Mouse (Mus musculus): ENCODE measurements at regions not wholly inside any gene's neighbourhood (a gene's known extent, or its start where the extent isn't known, plus 50 kb on each side); places are given as distances from the start of the nearest gene placed in this dataset.

- H3K4me1 ChIP-seq (ENCODE audit: insufficient read depth): no peaks in the 10 kb centered on the region
- H3K4me2 ChIP-seq (ENCODE audit: low read depth, low read length): no peak overlapping the region
- DNase-seq (no peak), ATAC-seq (no peak)
- H3K9ac ChIP-seq (replicated peaks): no peak overlapping the region
- no peak overlapping the region for H3K4me3 ChIP-seq (ENCODE audit: low read depth, low read length)
- no peaks in the 10 kb centered on the region for H3K9me3 ChIP-seq (ENCODE audit: low read length)
- 91% methylated on average over 2 of the region's 2 CpGs for WGBS (ENCODE audit: insufficient replicate concordance)
- TF ChIP-seq EP300 (IDR thresholded peaks at IDR 0.05; ENCODE audit: low read depth) (no peak), CTCF (IDR thresholded peaks at IDR 0.05; ENCODE audit: low read depth) (no peak)
- H3K27me3 ChIP-seq (ENCODE audit: insufficient read depth, low read length): no peaks in the 10 kb centered on the region
- H3K36me3 ChIP-seq (replicated peaks; ENCODE audit: insufficient read depth, low read length): no peaks in the 10 kb centered on the region
- H3K27ac ChIP-seq (ENCODE audit: low read depth): no peak overlapping the region
Observed at GRCm38 (mm10) chr3:143986798-143987197, 218.2 kb downstream of the Lmo4 start.

GRCm38 (mm10) chr3:143986200-143986506 is 218.9 kb downstream of the Lmo4 start:
- TF ChIP-seq EP300 (IDR thresholded peaks at IDR 0.05; ENCODE audit: low read depth) (no peak), CTCF (IDR thresholded peaks at IDR 0.05; ENCODE audit: low read depth) (no peak)
- H3K4me3 ChIP-seq (ENCODE audit: low read depth, low read length): no peak overlapping the region
- ATAC-seq (no peak), DNase-seq (no peak)
- no peaks in the 10 kb centered on the region for H3K36me3 ChIP-seq (replicated peaks; ENCODE audit: insufficient read depth, low read length)
- WGBS (ENCODE audit: insufficient replicate concordance): 79% methylated on average over 5 of the region's 5 CpGs
- H3K27me3 ChIP-seq (ENCODE audit: insufficient read depth, low read length): no peaks in the 10 kb centered on the region
- H3K4me2 ChIP-seq (ENCODE audit: low read depth, low read length): no peak overlapping the region
- H3K27ac ChIP-seq (ENCODE audit: low read depth): no peak overlapping the region
- no peaks in the 10 kb centered on the region for H3K4me1 ChIP-seq (ENCODE audit: insufficient read depth)
- no peaks in the 10 kb centered on the region for H3K9me3 ChIP-seq (ENCODE audit: low read length)
- H3K9ac ChIP-seq (replicated peaks): no peak overlapping the region

DNA sequence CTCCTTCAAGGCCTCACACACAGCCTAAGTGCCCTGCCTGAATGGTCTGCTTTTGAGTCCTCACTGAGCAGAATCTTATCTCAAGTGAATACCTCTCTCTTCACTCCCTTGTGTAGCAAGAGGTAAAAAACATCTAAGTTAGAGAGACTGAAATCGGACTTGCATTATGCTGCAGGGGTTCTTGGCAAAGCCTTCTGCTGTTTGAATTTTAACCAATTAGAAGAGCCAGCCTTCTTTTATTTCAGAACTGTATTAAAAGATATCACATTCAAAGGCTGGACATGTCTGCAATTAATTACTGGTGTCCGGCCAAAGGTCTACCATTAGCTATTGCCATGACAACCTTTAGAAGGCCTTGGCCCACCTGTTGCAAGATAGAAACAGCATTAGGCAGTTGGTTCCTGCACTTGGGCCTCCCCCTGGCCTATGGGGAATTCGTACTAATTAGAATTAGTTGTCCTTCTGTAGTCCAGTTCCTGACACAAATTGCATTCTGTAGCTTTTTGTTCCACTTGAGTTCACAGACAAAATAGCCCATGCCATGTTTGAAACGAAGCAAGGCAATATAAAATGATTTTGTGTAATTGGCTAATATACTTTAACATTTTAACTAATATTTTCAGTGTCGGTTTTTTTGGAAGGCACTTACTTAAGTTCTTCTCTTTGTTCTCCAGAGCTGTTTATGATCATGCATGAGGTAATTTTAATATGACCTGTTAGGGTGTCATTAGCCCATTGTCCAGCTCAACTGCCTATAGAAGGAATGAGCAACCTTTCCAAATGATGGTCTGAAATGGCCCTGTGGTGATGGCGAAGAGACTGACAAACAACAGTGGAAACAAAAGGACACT is 219.4 kb downstream of the Lmo4 start:
- H3K9me3 ChIP-seq (ENCODE audit: low read length): no peaks in the 10 kb centered on the region
- ATAC-seq: no peak
- no peak overlapping the region for H3K9ac ChIP-seq (replicated peaks)
- no peak for TF ChIP-seq CTCF (IDR thresholded peaks at IDR 0.05; ENCODE audit: low read depth)
- H3K4me2 ChIP-seq (ENCODE audit: low read depth, low read length): no peak overlapping the region
- no peaks in the 10 kb centered on the region for H3K4me1 ChIP-seq (ENCODE audit: insufficient read depth)
- no peak for DNase-seq
- H3K4me3 ChIP-seq (ENCODE audit: low read depth, low read length): no peak overlapping the region
- no peak overlapping the region for H3K27ac ChIP-seq (ENCODE audit: low read depth)
- H3K36me3 ChIP-seq (replicated peaks; ENCODE audit: insufficient read depth, low read length): no peaks in the 10 kb centered on the region
- no peaks in the 10 kb centered on the region for H3K27me3 ChIP-seq (ENCODE audit: insufficient read depth, low read length)
- 76% methylated on average over 6 of the region's 6 CpGs for WGBS (ENCODE audit: insufficient replicate concordance)

DNA sequence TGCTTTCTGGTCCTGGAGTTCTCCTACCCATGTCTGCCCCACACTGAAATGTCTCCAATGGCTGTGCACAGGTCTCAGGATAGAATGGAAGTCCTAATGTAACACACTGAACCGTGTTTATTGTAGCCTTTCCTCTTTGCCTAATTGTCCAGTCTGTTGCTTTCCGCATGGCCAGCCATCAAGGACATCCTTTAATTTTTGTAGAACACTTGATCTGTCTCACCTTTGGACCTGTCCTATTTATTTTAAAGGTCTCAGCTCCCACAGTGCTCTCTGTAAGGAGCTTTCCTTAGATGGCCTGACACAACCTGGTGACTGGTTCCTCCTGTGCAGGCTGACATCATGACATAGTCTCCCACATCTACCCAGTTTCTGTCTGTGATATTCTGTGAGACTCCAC is 226.3 kb downstream of the Lmo4 start:
- 72% methylated on average over 2 of the region's 2 CpGs for WGBS (ENCODE audit: insufficient replicate concordance)
- TF ChIP-seq CTCF (IDR thresholded peaks at IDR 0.05; ENCODE audit: low read depth) (no peak), EP300 (IDR thresholded peaks at IDR 0.05; ENCODE audit: low read depth) (no peak)
- no peak for ATAC-seq

DNA sequence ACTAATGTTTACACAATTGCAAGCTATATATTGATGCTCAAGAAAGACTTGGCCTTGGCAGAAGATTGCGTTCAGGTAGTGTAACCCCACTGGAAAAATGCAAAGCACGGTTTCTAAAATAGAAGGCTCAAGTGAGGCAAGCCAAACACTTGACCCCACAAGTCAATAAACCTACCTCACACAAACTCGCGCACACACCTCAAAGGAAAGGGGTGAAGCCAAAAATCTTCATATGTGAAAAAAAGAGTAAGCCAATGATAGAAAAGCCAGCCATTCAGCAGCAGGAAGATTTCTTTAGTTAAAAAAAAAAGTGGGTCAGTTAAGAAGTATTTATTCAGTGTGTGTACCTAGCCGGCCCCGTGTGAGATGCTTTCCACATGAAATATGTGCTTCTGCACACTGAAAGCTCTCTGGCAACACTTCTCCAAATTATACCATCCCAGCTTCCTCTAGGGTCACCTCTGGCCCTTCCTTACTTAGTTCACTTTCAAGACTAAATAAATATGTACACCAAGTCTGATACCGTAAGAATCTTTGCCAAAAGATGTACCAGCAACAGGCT is 227.1 kb downstream of the Lmo4 start:
- Histone ChIP-seq H3K4me1 (ENCODE audit: insufficient read depth) (no peaks in the 10 kb centered on the region), H3K27me3 (ENCODE audit: insufficient read depth, low read length) (no peaks in the 10 kb centered on the region), H3K36me3 (replicated peaks; ENCODE audit: insufficient read depth, low read length) (no peaks in the 10 kb centered on the region), H3K27ac (ENCODE audit: low read depth) (no peak overlapping the region), H3K9ac (replicated peaks) (no peak overlapping the region), H3K4me2 (ENCODE audit: low read depth, low read length) (no peak overlapping the region), H3K4me3 (ENCODE audit: low read depth, low read length) (no peak overlapping the region), H3K9me3 (ENCODE audit: low read length) (no peaks in the 10 kb centered on the region)
- no peak for TF ChIP-seq CTCF (IDR thresholded peaks at IDR 0.05; ENCODE audit: low read depth)
- TF ChIP-seq EP300 (IDR thresholded peaks at IDR 0.05; ENCODE audit: low read depth): no peak
- DNase-seq (no peak), ATAC-seq (no peak)
- 75% methylated on average over 7 of the region's 7 CpGs for WGBS (ENCODE audit: insufficient replicate concordance)

More for the DNA sequence above, 226.3 kb downstream of the Lmo4 start:
- no peak overlapping the region for H3K27ac ChIP-seq (ENCODE audit: low read depth)
- DNase-seq: no peak
- H3K4me1 ChIP-seq (ENCODE audit: insufficient read depth): no peaks in the 10 kb centered on the region
- no peak overlapping the region for H3K4me3 ChIP-seq (ENCODE audit: low read depth, low read length)
- H3K4me2 ChIP-seq (ENCODE audit: low read depth, low read length): no peak overlapping the region
- H3K9me3 ChIP-seq (ENCODE audit: low read length): no peaks in the 10 kb centered on the region
- H3K36me3 ChIP-seq (replicated peaks; ENCODE audit: insufficient read depth, low read length): no peaks in the 10 kb centered on the region
- no peak overlapping the region for H3K9ac ChIP-seq (replicated peaks)
- no peaks in the 10 kb centered on the region for H3K27me3 ChIP-seq (ENCODE audit: insufficient read depth, low read length)

DNA sequence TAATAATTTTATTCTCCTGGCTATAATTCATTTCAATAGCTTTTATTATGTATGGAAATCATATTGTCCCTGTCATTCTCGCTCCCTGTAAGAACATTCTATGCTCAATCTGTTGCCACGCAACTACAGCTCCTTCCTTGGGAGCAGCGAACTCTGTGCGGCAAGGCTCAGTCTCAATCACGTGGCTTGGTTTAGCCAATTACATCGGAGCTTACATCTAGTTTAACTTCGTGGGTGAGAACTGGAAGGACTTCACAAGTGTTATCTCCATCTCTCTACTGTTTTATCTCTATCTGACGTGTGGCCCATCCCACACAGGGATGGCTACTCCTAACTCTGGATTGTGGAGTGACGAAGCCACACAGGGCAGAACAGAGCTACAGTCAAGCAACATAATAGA is 231.4 kb downstream of the Lmo4 start:
- H3K4me3 ChIP-seq (ENCODE audit: low read depth, low read length): no peak overlapping the region
- ATAC-seq: no peak
- H3K27ac ChIP-seq (ENCODE audit: low read depth): no peak overlapping the region
- no peaks in the 10 kb centered on the region for H3K27me3 ChIP-seq (ENCODE audit: insufficient read depth, low read length)
- no peak for DNase-seq
- no peaks in the 10 kb centered on the region for H3K9me3 ChIP-seq (ENCODE audit: low read length)
- H3K36me3 ChIP-seq (replicated peaks; ENCODE audit: insufficient read depth, low read length): no peaks in the 10 kb centered on the region
- TF ChIP-seq CTCF (IDR thresholded peaks at IDR 0.05; ENCODE audit: low read depth) (no peak), EP300 (IDR thresholded peaks at IDR 0.05; ENCODE audit: low read depth) (no peak)
- no peak overlapping the region for H3K9ac ChIP-seq (replicated peaks)
- WGBS (ENCODE audit: insufficient replicate concordance): 74% methylated on average over 9 of the region's 9 CpGs
- H3K4me2 ChIP-seq (ENCODE audit: low read depth, low read length): no peak overlapping the region
- no peaks in the 10 kb centered on the region for H3K4me1 ChIP-seq (ENCODE audit: insufficient read depth)

Measured in liver, postnatal 0 days (tissue).